Mouse (Mus musculus) lung, adult 10 weeks (tissue): ENCODE data around the gene Mydgf. TPM values are rescaled to one million over a fixed set of nuclear protein-coding genes. Genes with fewer than 3 reads are reported as not detected.

Source experiments
- polyA plus RNA-seq: library from polyadenylated mRNA; stranded (reverse); fragments of 350-450 nt; fragmentation: Illumina TruSeq; extraction: RNeasy Lipid Tissue Mini Kit (QIAGEN cat#74804); gene quantifications from one replicate; pipeline ENCODE4 v1.2.3, GENCODE M21; 2014; ENCODE audit warnings: low read depth, low replicate concordance; ENCODE audit not compliant: insufficient read depth

Mydgf gene
- polyA plus RNA-seq, result 53.7 TPM

GRCm38 (mm10) chr17:56183658-56184103, at the start of gene Mydgf:
Gene Mydgf (minus strand): TSS chr17:56183920.

GRCm38 (mm10) chr17:56218377-56219191, 34.9 kb upstream of the Mydgf start, which contains the start of gene Dpp9:
Gene Dpp9 (minus strand): TSS chr17:56218905.

GRCm38 (mm10) chr17:56162231-56162774, 21.4 kb downstream of the Mydgf start, which contains the start of gene Tnfaip8l1:
Gene Tnfaip8l1 (plus strand): TSS chr17:56162477.

GRCm38 (mm10) chr17:56139858-56140595, 43.7 kb downstream of the Mydgf start, which contains the start of gene Sema6b:
Gene Sema6b (minus strand): TSS chr17:56140343.

Other genes starting within 250 kb of the Mydgf start
- 6.3 TPM for gene Zfp119b, start 234.4 kb downstream of the Mydgf start, polyA plus RNA-seq
- 3.7 TPM for gene Ebi3, start 231.3 kb downstream of the Mydgf start, polyA plus RNA-seq
- 11.8 TPM for gene Yju2, start 224.8 kb downstream of the Mydgf start, polyA plus RNA-seq
- gene Shd, start 213.5 kb downstream of the Mydgf start, polyA plus RNA-seq, result 0.27 TPM
- gene Fsd1, start 197.4 kb downstream of the Mydgf start, polyA plus RNA-seq, result not detected
- gene Stap2, start 178.3 kb downstream of the Mydgf start, polyA plus RNA-seq, result 24.8 TPM
- 46.4 TPM for gene Mpnd, start 178.2 kb downstream of the Mydgf start, polyA plus RNA-seq
- gene Sh3gl1, start 147.3 kb downstream of the Mydgf start, polyA plus RNA-seq, result 29.8 TPM
- 1.4 TPM for gene Chaf1a, start 143.5 kb downstream of the Mydgf start, polyA plus RNA-seq
- gene Ubxn6, start 108.9 kb downstream of the Mydgf start, polyA plus RNA-seq, result 44.7 TPM
- gene Hdgfl2, start 104.3 kb downstream of the Mydgf start, polyA plus RNA-seq, result 35.9 TPM
- 8.1 TPM for gene Plin4, start 74.1 kb downstream of the Mydgf start, polyA plus RNA-seq
- 2.9 TPM for gene Plin5, start 66.3 kb downstream of the Mydgf start, polyA plus RNA-seq
- 77.3 TPM for gene Lrg1, start 61.9 kb downstream of the Mydgf start, polyA plus RNA-seq
- 3.0 TPM for gene Sema6b, start 43.6 kb downstream of the Mydgf start, polyA plus RNA-seq
- 1.7 TPM for gene Tnfaip8l1, start 21.4 kb downstream of the Mydgf start, polyA plus RNA-seq
- gene Dpp9, start 35.0 kb upstream of the Mydgf start, polyA plus RNA-seq, result 16.6 TPM
- gene Fem1a, start 72.9 kb upstream of the Mydgf start, polyA plus RNA-seq, result 9.4 TPM
- 6.8 TPM for gene Ticam1, start 92.9 kb upstream of the Mydgf start, polyA plus RNA-seq
- gene Plin3, start 109.0 kb upstream of the Mydgf start, polyA plus RNA-seq, result 22.8 TPM
- gene Arrdc5, start 116.4 kb upstream of the Mydgf start, polyA plus RNA-seq, result not detected
- 1.3 TPM for gene Uhrf1, start 119.4 kb upstream of the Mydgf start, polyA plus RNA-seq
- gene Kdm4b, start 142.1 kb upstream of the Mydgf start, polyA plus RNA-seq, result 10.1 TPM